Mouse (Mus musculus) neutrophil, adult 5-6 weeks (primary cell): ENCODE results near the gene Zcwpw1. TPM values are rescaled to one million over a fixed set of nuclear protein-coding genes. Genes with fewer than 3 reads are reported as not detected.
A peak's percentile ranks its signal among the peaks of the same experiment; 100 is the strongest.

ENCODE experiments used
- ATAC-seq: fragments of 151-379, 151-347 bp; 2 replicates; pipeline ENCODE4 v1.8.0; 2017; ENCODE audit warnings: mild to moderate bottlenecking, moderate TSS enrichment; ENCODE audit not compliant: insufficient number of reproducible peaks, poor library complexity, low FRiP score, severe bottlenecking; ENCODE audit errors: extremely low read depth
- total RNA-seq: library from RNA; stranded (forward); fragments of 200-1000 nt; gene quantifications from 2 replicates; pipeline ENCODE4 v1.2.3, GENCODE M21; 2017

Zcwpw1 gene
- total RNA-seq, 1 experiment from 2014 or later, result 29.4 TPM

GRCm38 (mm10) chr5:137779053-137779933, 8.3 kb upstream of the Zcwpw1 start:
- ATAC-seq, result no peak

- no peak for ATAC-seq
Measured at GRCm38 (mm10) chr5:137781661-137782060, 5.9 kb upstream of the Zcwpw1 start.

GRCm38 (mm10) chr5:137782776-137783522, 4.6 kb upstream of the Zcwpw1 start:
- ATAC-seq, result no peak

GRCm38 (mm10) chr5:137783901-137784540, 3.6 kb upstream of the Zcwpw1 start:
- no peak for ATAC-seq

GRCm38 (mm10) chr5:137784546-137784945, 3.1 kb upstream of the Zcwpw1 start:
- ATAC-seq, result no peak

GRCm38 (mm10) chr5:137785164-137786031, 2.2 kb upstream of the Zcwpw1 start:
- ATAC-seq, result no peak

- ATAC-seq, result peak; percentile 82
Measured at GRCm38 (mm10) chr5:137786109-137786942, 1.3 kb upstream of the Zcwpw1 start.

- no peak for ATAC-seq
Measured at GRCm38 (mm10) chr5:137788171-137788570, 573 bp downstream of the Zcwpw1 start.

- ATAC-seq, result no peak
Measured at GRCm38 (mm10) chr5:137788946-137789531, 1.4 kb downstream of the Zcwpw1 start.

GRCm38 (mm10) chr5:137791553-137791952, 4.0 kb downstream of the Zcwpw1 start:
- no peak for ATAC-seq

- no peak for ATAC-seq
Measured at GRCm38 (mm10) chr5:137796606-137797005, 9.0 kb downstream of the Zcwpw1 start.

GRCm38 (mm10) chr5:137800917-137801316, 13.3 kb downstream of the Zcwpw1 start:
- ATAC-seq, result no peak

GRCm38 (mm10) chr5:137806158-137806557, 18.6 kb downstream of the Zcwpw1 start:
- no peak for ATAC-seq

- no peak for ATAC-seq
Measured at GRCm38 (mm10) chr5:137808316-137808715, 20.7 kb downstream of the Zcwpw1 start.

- no peak for ATAC-seq
Measured at GRCm38 (mm10) chr5:137817466-137818222, 30.0 kb downstream of the Zcwpw1 start.

GRCm38 (mm10) chr5:137822126-137822525, 34.5 kb downstream of the Zcwpw1 start:
- ATAC-seq, result no peak

- ATAC-seq, result no peak
Measured at GRCm38 (mm10) chr5:137822602-137823001, 35.0 kb downstream of the Zcwpw1 start.
